Mouse (Mus musculus) liver, embryonic 16.5 days (tissue): ENCODE measurements around the gene Slc6a4. TPM values are rescaled to one million over a fixed set of nuclear protein-coding genes. Genes with fewer than 3 reads are reported as not detected.
A peak's percentile ranks its signal among the peaks of the same experiment; 100 is the strongest.

Experiments used
- ATAC-seq: fragments of 200-750 bp; cut with Nextera tagmentation; 2 replicates; pipeline ENCODE4 v1.8.0; 2017; ENCODE audit warnings: low read depth, mild to moderate bottlenecking, moderate number of reproducible peaks, moderate library complexity
- H3K27ac ChIP-seq: fragments of 300-500 bp; sonication (generic); 2 replicates; pipeline ENCODE4 v1.5.1; 2014; ENCODE audit warnings: mild to moderate bottlenecking, low read length
- H3K27me3 ChIP-seq: fragments of 300-500 bp; sonication (generic); 2 replicates; pipeline ENCODE4 v1.6.1; 2014; ENCODE audit warnings: low read depth, low read length, mixed read lengths; ENCODE audit not compliant: control insufficient read depth, insufficient read depth
- H3K36me3 ChIP-seq: fragments of 300-500 bp; sonication (generic); 2 replicates; pipeline ENCODE4 v1.6.1; 2014; ENCODE audit warnings: mild to moderate bottlenecking; ENCODE audit not compliant: control insufficient read depth, insufficient read depth
- H3K4me1 ChIP-seq: fragments of 300-500 bp; sonication (generic); 2 replicates; pipeline ENCODE4 v1.6.1; 2014; ENCODE audit warnings: low read depth, low read length, mixed read lengths; ENCODE audit not compliant: control insufficient read depth
- H3K4me2 ChIP-seq: fragments of 300-500 bp; sonication (generic); 2 replicates; pipeline ENCODE4 v1.6.1; 2014; ENCODE audit warnings: low read depth, low read length, mixed read lengths
- H3K4me3 ChIP-seq: fragments of 300-500 bp; sonication (generic); 2 replicates; pipeline ENCODE4 v1.5.1; 2014; ENCODE audit warnings: low read depth, mild to moderate bottlenecking, low read length
- H3K9ac ChIP-seq: fragments of 300-500 bp; sonication (generic); 2 replicates; pipeline ENCODE4 v1.6.1; 2014; ENCODE audit warnings: low read depth, low read length
- H3K9me3 ChIP-seq: fragments of 300-500 bp; sonication (generic); replicated peaks from 2 replicates; pipeline ENCODE4 v1.6.1; 2016; ENCODE audit warnings: low read length; ENCODE audit not compliant: control insufficient read depth
- WGBS: fragments of 180-500 bp; shearing (Covaris S2); extraction: QIAGEN DNeasy Blood & Tissue Kit; methylation state at CpG from one replicate; pipeline ENCODE4 v1.1.7; 2014; ENCODE audit not compliant: insufficient replicate concordance; 5-methylcytosine and 5-hydroxymethylcytosine counted together
- polyA plus RNA-seq: library from polyadenylated mRNA; unstranded; fragments of >200 nt; fragmentation: Nextera tagmentation; extraction: Ambion mirVana; gene quantifications from 2 replicates; pipeline ENCODE4 v1.2.1, GENCODE M21; 2015

Gene Slc6a4
- 1.7 and 1.9 TPM in 2 replicates for polyA plus RNA-seq

GRCm38 (mm10) chr11:76997916-76998704 lies at the start of gene Slc6a4:
Gene Slc6a4, plus strand, starts transcription at chr11:76998603.
- no peak within 1 kb of the TSS for H3K27ac ChIP-seq
- H3K27me3 ChIP-seq = peaks cover 50% of the 10 kb centered on the region
- peak within 1 kb of the TSS; percentile 47 for H3K4me3 ChIP-seq
- H3K4me1 ChIP-seq = peaks cover 7% of the 10 kb centered on the region
- no peak within 1 kb of the TSS for H3K9ac ChIP-seq
- ATAC-seq = no peak
- H3K36me3 ChIP-seq = no peaks in the 10 kb centered on the region
- H3K4me2 ChIP-seq = peak within 1 kb of the TSS; percentile 55
- H3K9me3 ChIP-seq = no peaks in the 10 kb centered on the region
- WGBS = under 1% methylated on average over 51 of the region's 52 CpGs

GRCm38 (mm10) chr11:76953536-76953935 lies 44.9 kb upstream of the Slc6a4 start:
- Histone ChIP-seq H3K36me3 (peaks cover 15% of the 10 kb centered on the region), H3K9ac (no peak overlapping the region), H3K4me2 (no peak overlapping the region), H3K4me1 (no peaks in the 10 kb centered on the region), H3K9me3 (no peaks in the 10 kb centered on the region), H3K27ac (no peak overlapping the region), H3K27me3 (no peaks in the 10 kb centered on the region), H3K4me3 (no peak overlapping the region)
- ATAC-seq = no peak
- 83% methylated on average over 2 of the region's 2 CpGs for WGBS

GRCm38 (mm10) chr11:76965703-76966102 lies 32.7 kb upstream of the Slc6a4 start:
- no peak for ATAC-seq
- WGBS = 70% methylated on average over 3 of the region's 3 CpGs
- H3K27me3 ChIP-seq = no peaks in the 10 kb centered on the region
- H3K9me3 ChIP-seq = no peaks in the 10 kb centered on the region
- no peak overlapping the region for H3K4me3 ChIP-seq
- H3K4me1 ChIP-seq = no peaks in the 10 kb centered on the region
- H3K9ac ChIP-seq = no peak overlapping the region
- H3K4me2 ChIP-seq = no peak overlapping the region
- H3K27ac ChIP-seq = no peak overlapping the region
- peaks cover 20% of the 10 kb centered on the region for H3K36me3 ChIP-seq

GRCm38 (mm10) chr11:76970328-76970727 lies 28.1 kb upstream of the Slc6a4 start:
- peaks cover 34% of the 10 kb centered on the region for H3K36me3 ChIP-seq
- no peak overlapping the region for H3K9ac ChIP-seq
- no peaks in the 10 kb centered on the region for H3K27me3 ChIP-seq
- no peak overlapping the region for H3K4me2 ChIP-seq
- WGBS = 84% methylated on average over 2 of the region's 2 CpGs
- no peak overlapping the region for H3K4me3 ChIP-seq
- no peak for ATAC-seq
- H3K4me1 ChIP-seq = no peaks in the 10 kb centered on the region; the same call in none of the 2 replicates
- H3K27ac ChIP-seq = no peak overlapping the region
- H3K9me3 ChIP-seq = no peaks in the 10 kb centered on the region

- peaks cover 22% of the 10 kb centered on the region for H3K36me3 ChIP-seq
- no peaks in the 10 kb centered on the region; the same call in none of the 2 replicates for H3K4me1 ChIP-seq
- no peaks in the 10 kb centered on the region for H3K27me3 ChIP-seq
- H3K9ac ChIP-seq = no peak overlapping the region
- H3K4me2 ChIP-seq = no peak overlapping the region
- ATAC-seq = peak; percentile 69
- WGBS = 70% methylated on average over 7 of the region's 7 CpGs
- no peaks in the 10 kb centered on the region for H3K9me3 ChIP-seq
- no peak overlapping the region for H3K4me3 ChIP-seq
- H3K27ac ChIP-seq = peak overlapping the region; percentile 30
These were observed 23.6 kb upstream of the Slc6a4 start for GRCm38 (mm10) chr11:76974680-76975319.

- no peak for ATAC-seq
- H3K36me3 ChIP-seq = peaks cover 8% of the 10 kb centered on the region
- no peaks in the 10 kb centered on the region for H3K9me3 ChIP-seq
- no peak overlapping the region for H3K4me3 ChIP-seq
- WGBS = 48% methylated on average over 5 of the region's 5 CpGs
- no peak overlapping the region for H3K4me2 ChIP-seq
- H3K27ac ChIP-seq = peak overlapping the region; percentile 30; the same call in 1 of the 2 replicates
- peaks cover 5% of the 10 kb centered on the region for H3K4me1 ChIP-seq
- no peaks in the 10 kb centered on the region for H3K27me3 ChIP-seq
- H3K9ac ChIP-seq = no peak overlapping the region
These were observed 16.7 kb upstream of the Slc6a4 start for GRCm38 (mm10) chr11:76981570-76982141.

- Histone ChIP-seq H3K4me2 (no peak overlapping the region), H3K27me3 (no peaks in the 10 kb centered on the region), H3K27ac (peak overlapping the region; percentile 30; the same call in 1 of the 2 replicates), H3K9ac (no peak overlapping the region), H3K36me3 (peaks cover 8% of the 10 kb centered on the region), H3K9me3 (no peaks in the 10 kb centered on the region), H3K4me3 (no peak overlapping the region), H3K4me1 (peaks cover 5% of the 10 kb centered on the region)
- WGBS = 67% methylated on average over 4 of the region's 4 CpGs
- ATAC-seq = no peak
These were observed 16.0 kb upstream of the Slc6a4 start for GRCm38 (mm10) chr11:76982415-76982814.

GRCm38 (mm10) chr11:76983641-76984040 lies 14.8 kb upstream of the Slc6a4 start:
- no peak overlapping the region for H3K9ac ChIP-seq
- H3K27ac ChIP-seq = no peak overlapping the region
- H3K4me3 ChIP-seq = no peak overlapping the region
- H3K4me2 ChIP-seq = no peak overlapping the region
- H3K4me1 ChIP-seq = peaks cover 5% of the 10 kb centered on the region
- no peaks in the 10 kb centered on the region for H3K9me3 ChIP-seq
- no peaks in the 10 kb centered on the region for H3K27me3 ChIP-seq
- H3K36me3 ChIP-seq = peaks cover 8% of the 10 kb centered on the region
- ATAC-seq = peak; percentile 39; the same call in 1 of the 2 replicates
- WGBS = 27% methylated on average over 5 of the region's 5 CpGs

GRCm38 (mm10) chr11:76984173-76984572 lies 14.2 kb upstream of the Slc6a4 start:
- Histone ChIP-seq H3K27ac (no peak overlapping the region), H3K4me3 (no peak overlapping the region), H3K4me1 (peaks cover 5% of the 10 kb centered on the region), H3K27me3 (no peaks in the 10 kb centered on the region), H3K9me3 (no peaks in the 10 kb centered on the region), H3K36me3 (peaks cover 8% of the 10 kb centered on the region), H3K9ac (no peak overlapping the region), H3K4me2 (no peak overlapping the region)
- ATAC-seq = no peak
